Mouse (Mus musculus) testis, postnatal 14 days (tissue): Measurements from ENCODE around the gene Cd244a.

Experiments
- DNase-seq: peaks from one replicate; pipeline ENCODE4 v3.0.0; 2021; ENCODE audit warnings: low spot score

The Cd244a gene

GRCm38 (mm10) chr1:171558898-171559297 lies at the start of gene Cd244a:
TSS of gene Cd244a (plus strand) at chr1:171559193.
- no peak for DNase-seq

DNA sequence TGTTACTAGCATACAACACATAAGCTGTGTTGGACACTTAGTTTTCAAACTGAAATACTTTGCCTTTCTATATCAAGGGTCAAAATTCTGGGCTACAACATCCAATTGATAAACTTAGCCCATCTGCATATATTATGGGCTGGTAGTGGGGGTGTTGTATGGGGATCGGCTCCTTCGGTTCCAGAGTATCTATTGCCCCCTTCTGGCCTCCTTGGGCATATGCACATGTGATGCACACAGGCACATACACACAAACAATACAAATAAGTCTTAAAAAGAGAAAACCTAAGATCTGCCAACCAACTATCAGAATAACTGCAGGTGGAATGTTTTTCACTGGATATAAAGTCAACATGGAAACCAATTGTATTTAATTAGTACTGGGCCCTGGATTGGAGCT lies 45.8 kb upstream of the Cd244a start:
- no peak for DNase-seq

GRCm38 (mm10) chr1:171513760-171514159 lies 45.2 kb upstream of the Cd244a start:
- DNase-seq = no peak

DNA sequence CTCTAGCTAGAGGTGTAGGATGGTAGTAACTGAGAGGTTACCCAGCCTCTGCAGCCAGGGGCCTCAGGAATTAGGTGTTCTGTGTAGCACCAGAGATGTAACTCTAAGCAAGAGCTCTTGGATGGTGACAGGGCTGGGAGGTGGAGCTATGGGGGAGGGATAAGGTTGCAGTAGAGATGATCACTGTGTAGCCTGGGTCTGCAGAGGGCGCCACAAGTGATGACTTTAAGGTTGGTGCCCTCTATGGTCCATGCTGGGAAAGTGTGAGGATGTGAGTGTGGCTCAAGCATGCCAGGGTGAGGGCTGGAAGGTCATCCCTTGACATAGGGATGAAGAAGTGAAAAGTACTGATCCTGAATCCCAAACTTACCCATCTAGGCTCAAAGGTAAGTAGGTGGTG lies 44.0 kb upstream of the Cd244a start:
- DNase-seq = no peak

DNA sequence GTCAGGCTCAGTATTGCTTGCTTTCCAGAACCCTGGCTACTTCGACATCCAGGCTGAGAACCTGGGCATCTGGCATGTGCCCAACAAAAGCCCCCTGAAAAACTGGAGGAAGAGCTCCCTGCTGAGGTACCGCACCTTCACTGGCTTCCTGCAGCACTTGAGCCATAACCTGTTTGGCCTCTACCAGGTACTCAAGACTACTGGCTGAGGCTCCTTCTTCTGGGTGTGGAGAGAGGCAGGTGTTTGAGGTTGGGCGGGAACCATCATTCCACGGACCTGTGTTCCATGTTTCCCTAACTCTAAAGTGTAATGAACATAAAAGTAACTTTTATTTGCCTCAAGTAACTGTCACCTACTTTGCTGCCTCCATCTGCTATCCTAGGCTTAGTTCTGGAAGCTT lies 43.4 kb upstream of the Cd244a start:
- no peak for DNase-seq

GRCm38 (mm10) chr1:171531367-171531766 lies 27.6 kb upstream of the Cd244a start:
- no peak for DNase-seq

- DNase-seq = no peak
Observed at GRCm38 (mm10) chr1:171532830-171533229, 26.2 kb upstream of the Cd244a start.

DNA sequence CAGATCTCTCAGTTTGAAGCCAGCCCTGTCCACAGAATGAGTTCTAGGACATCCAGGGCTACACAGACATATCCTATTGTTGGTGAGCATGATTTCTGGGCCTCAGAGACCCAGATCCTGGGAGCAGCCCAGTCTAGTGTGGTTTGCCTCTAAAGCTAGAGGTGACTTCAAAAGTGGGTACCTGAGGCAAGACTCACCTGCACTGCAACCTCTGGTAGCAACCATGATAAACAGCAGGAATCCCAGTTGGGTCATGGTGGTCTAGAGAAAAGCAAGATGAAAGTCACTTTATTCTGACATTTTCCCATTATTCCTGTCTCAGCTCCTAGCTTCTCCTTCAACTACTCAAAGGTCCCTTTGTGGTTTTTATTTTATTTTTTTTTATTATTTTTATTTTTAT lies 24.4 kb upstream of the Cd244a start:
- no peak for DNase-seq

DNA sequence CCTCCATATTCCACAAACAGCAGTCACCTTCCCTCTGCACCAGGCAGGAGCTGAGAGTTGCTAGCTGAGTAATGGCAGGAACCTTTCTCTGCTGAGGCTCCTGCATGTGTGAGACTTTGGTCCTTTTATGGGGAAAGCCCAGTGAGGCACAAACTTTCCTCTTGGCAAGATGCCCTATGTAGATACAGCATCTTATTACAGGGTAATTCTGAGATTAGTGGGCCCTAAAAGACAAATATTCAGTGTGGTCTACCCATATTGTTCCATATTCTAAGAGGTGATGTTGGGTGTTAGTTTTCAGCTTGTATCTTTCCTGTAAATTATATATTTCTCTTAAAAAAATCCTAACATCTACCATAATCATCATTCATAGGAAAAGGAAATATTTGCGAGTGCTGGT lies 23.8 kb upstream of the Cd244a start, which contains the start of gene Itln1:
Itln1 (minus strand) TSS at position 101 of the 400 bp plus-strand sequence.
- DNase-seq = no peak

DNA sequence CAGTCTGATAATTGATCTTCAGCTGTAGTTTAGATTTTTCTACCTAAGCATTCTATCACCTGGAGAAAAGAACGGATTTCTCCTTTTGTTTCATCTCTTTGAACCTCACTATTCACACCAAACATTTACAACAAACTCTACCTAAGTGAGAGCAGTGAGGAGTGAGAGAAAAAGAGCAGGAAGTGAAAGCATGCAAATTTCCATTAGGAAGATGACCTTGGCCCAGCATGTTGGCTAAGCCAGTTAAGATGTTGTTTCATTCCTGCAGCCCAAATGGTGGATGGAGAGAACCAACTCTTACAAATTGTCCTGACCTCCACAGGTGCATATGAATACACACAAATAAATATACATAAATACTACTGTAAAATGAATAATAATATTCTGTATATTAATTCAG lies 18.3 kb upstream of the Cd244a start:
- DNase-seq = no peak

DNA sequence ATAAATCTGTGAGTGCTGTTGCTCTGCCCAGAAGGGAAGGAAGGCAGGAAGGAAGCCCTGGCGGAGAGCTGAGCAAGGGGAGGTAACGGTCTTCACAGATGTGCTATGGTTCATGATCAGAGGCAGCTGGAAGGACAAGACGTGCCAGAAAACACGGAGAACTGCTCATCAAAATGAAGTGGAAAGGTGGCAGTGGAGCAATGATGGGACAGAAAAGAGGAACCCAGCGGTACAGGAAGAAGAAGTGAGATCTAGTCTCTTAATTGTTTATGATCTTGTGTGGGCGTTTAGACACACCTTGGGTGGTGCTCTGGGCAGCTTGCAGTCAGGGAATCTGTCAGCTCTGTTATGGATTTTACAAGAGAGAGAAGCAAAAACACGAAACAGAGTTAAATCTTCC lies 7.7 kb upstream of the Cd244a start:
- DNase-seq = no peak

GRCm38 (mm10) chr1:171552230-171552629 lies 6.8 kb upstream of the Cd244a start:
- DNase-seq = no peak

DNA sequence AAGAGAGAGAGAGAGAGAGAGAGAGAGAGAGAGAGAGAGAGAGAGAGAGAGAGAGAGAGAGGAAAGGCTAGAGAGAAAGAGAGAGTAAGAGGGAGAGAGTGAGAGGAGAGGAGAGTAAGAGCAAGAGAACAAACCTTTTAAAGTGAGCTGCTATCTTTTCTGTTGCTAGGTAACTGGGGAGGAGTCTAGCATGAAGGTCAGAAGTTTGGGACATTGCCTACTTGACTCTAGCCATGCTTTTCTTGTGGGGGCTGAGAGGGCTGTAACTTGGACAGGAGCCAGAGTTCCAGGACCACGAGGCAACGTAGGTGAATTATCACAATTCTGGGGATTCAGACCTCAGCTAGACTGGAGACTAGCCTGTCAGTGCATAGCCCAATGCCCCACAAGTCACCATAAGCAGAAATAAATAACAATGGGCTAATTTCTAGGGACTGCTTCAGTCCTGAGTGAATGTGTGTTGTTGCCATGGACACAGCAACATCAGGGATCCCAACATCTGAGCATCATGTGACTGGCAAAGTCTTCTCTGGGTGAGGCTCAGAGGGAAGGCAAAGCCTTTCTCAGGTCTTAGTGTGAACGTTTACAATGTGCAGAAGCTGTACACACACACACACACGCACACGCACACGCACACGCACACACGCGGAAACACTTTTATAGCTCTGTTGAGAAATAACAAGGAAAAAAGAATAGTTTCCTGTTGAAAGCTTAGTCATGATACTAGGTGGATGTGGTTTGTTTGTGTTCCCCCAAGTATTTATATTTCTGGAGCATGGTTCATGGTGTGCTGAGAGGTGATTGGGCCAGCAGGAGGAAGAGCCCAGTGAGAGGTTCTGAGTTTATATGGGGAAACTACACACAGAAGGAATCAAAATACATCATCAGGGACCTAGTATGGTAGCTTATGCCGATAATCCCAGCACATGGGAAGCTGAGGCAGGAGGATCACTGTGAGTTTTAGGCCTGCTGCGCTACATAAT lies 5.3 kb upstream of the Cd244a start:
- no peak for DNase-seq

GRCm38 (mm10) chr1:171556366-171556765 lies 2.6 kb upstream of the Cd244a start:
- DNase-seq = no peak

GRCm38 (mm10) chr1:171558407-171558806 lies 586 bp upstream of the Cd244a start:
- DNase-seq = no peak

DNA sequence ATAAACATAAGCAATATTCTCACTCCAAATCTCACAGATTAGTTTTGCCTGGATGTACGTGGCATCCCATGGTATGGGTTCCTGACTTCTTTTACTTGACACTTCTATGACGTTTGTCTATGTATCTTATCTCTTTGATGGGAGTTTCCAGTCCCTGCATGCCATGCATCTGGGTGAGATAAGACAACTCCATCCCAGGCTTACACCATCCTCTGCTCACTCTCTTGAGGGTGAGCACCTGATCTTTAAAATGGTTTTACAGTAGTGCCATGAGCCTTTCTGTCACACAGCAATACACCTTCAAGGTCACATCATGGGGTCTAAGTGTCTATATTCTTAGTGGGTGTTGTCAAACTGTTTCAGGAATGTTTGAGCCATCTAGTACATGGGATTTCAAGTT lies 1.3 kb downstream of the Cd244a start:
- no peak for DNase-seq

GRCm38 (mm10) chr1:171561200-171561599 lies 2.2 kb downstream of the Cd244a start:
- no peak for DNase-seq

DNA sequence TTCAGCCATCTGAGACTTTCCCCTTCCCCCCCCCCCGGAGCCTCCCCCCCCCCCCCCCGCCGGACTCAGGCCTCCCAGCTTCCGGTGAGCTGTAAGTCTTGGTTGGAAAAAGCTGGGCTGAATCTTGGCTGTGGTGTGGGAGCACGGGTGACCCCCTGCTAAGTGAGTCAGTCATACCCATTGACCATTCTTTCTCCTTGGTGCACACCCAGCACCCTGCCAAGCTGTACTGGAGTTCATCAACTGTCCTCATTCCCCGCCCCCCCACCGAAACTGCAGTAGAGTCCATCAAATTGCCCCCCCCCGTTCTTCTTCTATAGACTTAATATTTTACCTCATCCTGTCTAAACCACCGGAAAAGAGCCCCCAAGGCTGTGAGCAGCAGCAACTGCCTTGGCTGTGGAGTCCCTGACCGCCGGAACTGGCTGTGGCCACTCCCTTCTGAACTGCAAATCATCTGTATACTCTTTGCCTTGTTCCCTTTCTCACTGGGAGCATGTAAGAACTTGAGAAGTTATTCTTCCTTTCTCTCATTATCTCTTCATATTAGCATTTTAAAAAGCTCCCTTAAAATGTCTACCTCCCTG lies 2.7 kb downstream of the Cd244a start:
- DNase-seq = no peak

DNA sequence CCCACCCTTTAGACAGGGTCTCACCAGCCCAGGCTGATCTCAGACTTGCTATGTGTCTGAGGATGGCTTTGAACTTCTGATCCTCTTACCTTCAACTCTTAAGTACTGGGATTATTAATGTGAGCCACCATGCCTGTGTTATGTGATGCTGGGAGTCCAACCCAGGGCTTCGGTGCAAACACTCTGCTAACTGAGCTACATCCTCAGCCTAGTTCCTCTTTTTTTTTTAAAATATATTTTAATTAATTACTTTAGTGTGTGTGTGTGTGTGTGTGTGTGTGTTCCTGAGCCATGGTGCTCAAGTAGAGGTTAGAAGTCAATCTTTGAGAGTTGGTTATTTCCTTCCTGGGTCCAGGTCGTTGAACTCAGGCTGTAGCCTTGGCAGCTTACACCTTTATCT lies 4.0 kb downstream of the Cd244a start:
- DNase-seq = no peak

- no peak for DNase-seq
Observed at GRCm38 (mm10) chr1:171564247-171564646, 5.3 kb downstream of the Cd244a start.

DNA sequence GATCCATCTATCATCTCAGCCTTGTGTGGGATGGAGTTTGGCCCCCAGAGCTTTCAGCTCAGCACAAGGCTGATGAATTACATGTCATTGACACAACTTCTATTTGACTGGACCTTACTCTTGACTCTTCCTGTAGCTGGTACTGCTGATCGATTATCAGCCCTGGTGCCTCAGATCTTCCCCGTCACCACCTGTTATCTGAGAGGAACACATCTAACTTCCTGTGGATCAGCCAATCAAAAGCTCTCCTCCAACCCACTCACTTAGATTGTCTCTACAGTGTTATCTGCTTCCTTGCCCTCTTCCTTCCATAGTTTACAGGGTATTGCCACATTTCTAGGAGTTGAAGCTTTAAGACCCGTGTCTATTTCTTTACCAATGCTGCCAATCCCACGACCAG lies 6.9 kb downstream of the Cd244a start:
- DNase-seq = no peak

DNA sequence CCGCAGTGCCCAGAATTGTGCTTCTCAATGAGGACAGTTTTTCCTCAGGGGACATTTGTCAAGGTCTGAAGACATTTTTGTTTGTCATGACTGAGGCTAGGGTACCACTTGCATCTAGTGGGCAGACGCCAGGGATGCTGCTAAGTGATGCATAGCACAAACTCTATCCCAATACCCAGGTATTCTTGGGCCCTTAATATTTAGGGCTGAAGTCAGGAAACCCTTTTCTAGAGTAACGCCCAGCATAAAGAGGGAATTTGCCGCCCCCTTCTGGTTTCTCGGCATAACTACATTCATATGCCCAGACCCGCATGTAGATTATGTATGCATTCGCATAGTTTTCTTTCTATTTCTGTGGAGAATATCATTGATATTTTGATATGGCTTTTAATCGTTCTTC lies 7.8 kb downstream of the Cd244a start:
- peak; percentile 16 for DNase-seq

- no peak for DNase-seq
Observed at GRCm38 (mm10) chr1:171568436-171568835, 9.4 kb downstream of the Cd244a start.
